Mouse (Mus musculus): ENCODE data around the gene Hist1h2ah. TPM values are rescaled to one million over a fixed set of nuclear protein-coding genes. Genes with fewer than 3 reads are reported as not detected.

Hist1h2ah gene
- polyA plus RNA-seq, 1 experiment from 2014 or later, result not detected

GRCm38 (mm10) chr13:22030493-22030892 lies 4.9 kb downstream of the Hist1h2ah start:
- 16% methylated on average over 4 of the region's 4 CpGs for WGBS
- no peak for ATAC-seq
- H3K27ac ChIP-seq (ENCODE audit: low read depth, low read length), result no peak overlapping the region

GRCm38 (mm10) chr13:22029928-22030327 lies 5.4 kb downstream of the Hist1h2ah start:
- no peaks in the 10 kb centered on the region for H3K36me3 ChIP-seq (ENCODE audit: control insufficient read depth, insufficient read depth, low read length)
- H3K27me3 ChIP-seq (replicated peaks; ENCODE audit: control insufficient read depth, insufficient read depth, low read length), result no peaks in the 10 kb centered on the region
- H3K9ac ChIP-seq (ENCODE audit: low read depth, low read length), result no peak overlapping the region
- no peak overlapping the region for H3K4me3 ChIP-seq (ENCODE audit: low read length)
- H3K4me1 ChIP-seq (ENCODE audit: control insufficient read depth, insufficient read depth, low read depth, low read length), result peaks cover 4% of the 10 kb centered on the region
- H3K4me2 ChIP-seq (ENCODE audit: low read length), result no peak overlapping the region
- no peak for ATAC-seq
- H3K27ac ChIP-seq (ENCODE audit: low read depth, low read length), result no peak overlapping the region
- 27% methylated on average over 8 of the region's 8 CpGs for WGBS
- no peaks in the 10 kb centered on the region for H3K9me3 ChIP-seq (ENCODE audit: control insufficient read depth, low read length)

More at GRCm38 (mm10) chr13:22030493-22030892, 4.9 kb downstream of the Hist1h2ah start:
- Histone ChIP-seq H3K4me1 (ENCODE audit: control insufficient read depth, insufficient read depth, low read depth, low read length) (peaks cover 4% of the 10 kb centered on the region), H3K9ac (ENCODE audit: low read depth, low read length) (no peak overlapping the region), H3K4me2 (ENCODE audit: low read length) (no peak overlapping the region), H3K4me3 (ENCODE audit: low read length) (no peak overlapping the region), H3K36me3 (ENCODE audit: control insufficient read depth, insufficient read depth, low read length) (no peaks in the 10 kb centered on the region), H3K9me3 (ENCODE audit: control insufficient read depth, low read length) (no peaks in the 10 kb centered on the region), H3K27me3 (replicated peaks; ENCODE audit: control insufficient read depth, insufficient read depth, low read length) (no peaks in the 10 kb centered on the region)

- Histone ChIP-seq H3K4me2 (ENCODE audit: low read length) (peak overlapping the region; percentile 53), H3K9me3 (ENCODE audit: control insufficient read depth, low read length) (no peaks in the 10 kb centered on the region), H3K36me3 (ENCODE audit: control insufficient read depth, insufficient read depth, low read length) (no peaks in the 10 kb centered on the region), H3K27ac (ENCODE audit: low read depth, low read length) (no peak overlapping the region), H3K9ac (ENCODE audit: low read depth, low read length) (peak overlapping the region; percentile 47), H3K4me1 (ENCODE audit: control insufficient read depth, insufficient read depth, low read depth, low read length) (no peaks in the 10 kb centered on the region), H3K4me3 (ENCODE audit: low read length) (peak overlapping the region; percentile 42), H3K27me3 (replicated peaks; ENCODE audit: control insufficient read depth, insufficient read depth, low read length) (no peaks in the 10 kb centered on the region)
- under 1% methylated on average over 40 of the region's 40 CpGs for WGBS
- ATAC-seq, result peak; percentile 83
Observed at GRCm38 (mm10) chr13:22028673-22029460, 6.5 kb downstream of the Hist1h2ah start.

DNA sequence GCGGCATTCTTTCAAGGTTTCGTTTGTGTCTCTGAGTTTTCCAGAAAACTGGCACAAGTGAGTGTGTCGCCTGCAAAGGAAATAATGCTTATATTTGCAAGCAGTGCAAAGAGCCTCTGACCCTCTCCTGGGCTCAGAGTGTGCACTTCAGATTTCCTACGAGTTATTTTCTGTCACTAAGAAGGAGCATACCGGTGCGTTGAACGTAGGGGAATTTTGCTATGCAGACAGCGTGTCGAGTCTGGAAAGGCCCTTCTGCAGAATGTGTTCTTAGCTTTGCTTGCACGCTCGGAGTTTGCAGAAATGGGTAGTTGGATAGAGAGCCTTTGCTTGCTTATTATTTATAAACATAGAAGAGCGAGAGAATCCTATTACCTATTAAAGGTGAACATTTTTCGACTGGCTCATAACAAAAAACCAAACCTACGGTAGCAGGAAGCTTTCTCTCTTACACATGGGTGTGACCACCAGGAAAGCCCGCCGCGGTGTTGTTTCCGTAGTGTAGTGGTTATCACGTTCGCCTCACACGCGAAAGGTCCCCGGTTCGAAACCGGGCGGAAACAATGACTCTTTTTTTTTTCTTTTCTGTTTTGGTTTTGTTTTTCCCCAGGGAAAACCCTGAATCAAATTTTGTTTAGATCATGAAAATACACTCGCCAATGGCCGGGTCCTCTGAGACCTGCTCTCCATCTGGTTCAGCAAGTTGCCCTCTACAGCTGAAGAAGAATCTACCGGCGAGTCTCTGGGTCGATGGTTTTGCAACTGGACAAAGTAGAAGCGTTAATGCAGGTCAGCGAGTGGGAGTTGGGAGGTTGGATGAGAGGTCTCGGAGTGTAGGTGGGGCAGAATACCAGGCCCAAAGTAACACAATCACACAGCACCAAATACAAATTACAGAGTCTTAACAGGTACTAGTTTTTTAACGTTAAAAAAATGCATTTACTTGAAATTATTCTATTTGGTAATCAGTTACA lies 9.0 kb downstream of the Hist1h2ah start:
- H3K27ac ChIP-seq (ENCODE audit: low read depth, low read length), result peak overlapping the region; percentile 62; the same call in 1 of the 2 replicates
- no peaks in the 10 kb centered on the region; the same call in 1 of the 2 replicates for H3K4me1 ChIP-seq (ENCODE audit: control insufficient read depth, insufficient read depth, low read depth, low read length)
- H3K27me3 ChIP-seq (replicated peaks; ENCODE audit: control insufficient read depth, insufficient read depth, low read length), result no peaks in the 10 kb centered on the region
- WGBS, result 1% methylated on average over 35 of the region's 35 CpGs
- peak overlapping the region; percentile 69 for H3K4me2 ChIP-seq (ENCODE audit: low read length)
- H3K9ac ChIP-seq (ENCODE audit: low read depth, low read length), result peak overlapping the region; percentile 47; the same call in 1 of the 2 replicates
- H3K4me3 ChIP-seq (ENCODE audit: low read length), result peak overlapping the region; percentile 44
- peak; percentile 67 for ATAC-seq
- H3K36me3 ChIP-seq (ENCODE audit: control insufficient read depth, insufficient read depth, low read length), result no peaks in the 10 kb centered on the region
- H3K9me3 ChIP-seq (ENCODE audit: control insufficient read depth, low read length), result no peaks in the 10 kb centered on the region

DNA sequence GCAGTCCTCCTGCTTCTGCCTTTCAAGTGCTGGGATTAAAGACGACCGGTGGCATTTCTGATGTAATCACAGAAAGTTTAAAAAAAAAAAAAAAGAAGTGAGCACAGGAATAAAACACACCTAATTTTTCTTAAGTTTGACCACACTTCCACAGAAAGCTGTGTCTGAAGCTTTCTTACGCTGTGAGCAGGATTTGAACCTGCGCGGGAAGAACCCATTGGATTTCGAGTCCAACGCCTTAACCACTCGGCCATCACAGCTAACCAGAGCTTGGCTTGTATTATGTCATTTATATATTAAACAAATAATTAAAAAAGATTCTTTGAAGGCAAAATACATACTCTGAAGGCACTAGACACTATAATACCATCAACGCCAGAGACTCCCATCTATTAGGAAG lies 13.1 kb downstream of the Hist1h2ah start:
- peak overlapping the region; percentile 61 for H3K4me2 ChIP-seq (ENCODE audit: low read length)
- no peaks in the 10 kb centered on the region for H3K9me3 ChIP-seq (ENCODE audit: control insufficient read depth, low read length)
- no peak overlapping the region for H3K9ac ChIP-seq (ENCODE audit: low read depth, low read length)
- peaks cover 3% of the 10 kb centered on the region for H3K4me1 ChIP-seq (ENCODE audit: control insufficient read depth, insufficient read depth, low read depth, low read length)
- H3K27ac ChIP-seq (ENCODE audit: low read depth, low read length), result no peak overlapping the region
- peak; percentile 64; the same call in 1 of the 2 replicates for ATAC-seq
- no peaks in the 10 kb centered on the region for H3K36me3 ChIP-seq (ENCODE audit: control insufficient read depth, insufficient read depth, low read length)
- WGBS, result under 1% methylated on average over 9 of the region's 9 CpGs
- peak overlapping the region; percentile 36 for H3K4me3 ChIP-seq (ENCODE audit: low read length)
- H3K27me3 ChIP-seq (replicated peaks; ENCODE audit: control insufficient read depth, insufficient read depth, low read length), result peaks cover 20% of the 10 kb centered on the region

DNA sequence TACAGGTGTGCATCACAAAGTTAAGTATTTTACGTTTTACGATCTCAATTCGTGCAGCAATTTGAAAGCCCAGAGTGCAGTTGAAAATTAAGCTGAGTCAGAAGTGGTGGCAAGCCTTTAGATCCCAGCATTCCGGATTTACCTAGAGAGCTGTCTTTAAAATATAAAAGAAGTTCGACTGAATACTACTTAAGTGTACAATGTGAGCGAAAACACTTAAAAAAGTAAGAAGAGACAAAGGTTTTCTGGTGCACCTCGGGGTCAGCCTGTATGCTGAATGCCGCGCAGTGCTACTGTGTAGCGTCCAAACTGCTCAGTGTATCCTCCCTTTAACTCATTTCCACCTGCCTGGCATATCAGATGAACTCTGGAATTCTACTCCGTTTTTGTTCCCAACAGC lies 13.8 kb downstream of the Hist1h2ah start:
- Histone ChIP-seq H3K9ac (ENCODE audit: low read depth, low read length) (no peak overlapping the region), H3K36me3 (ENCODE audit: control insufficient read depth, insufficient read depth, low read length) (no peaks in the 10 kb centered on the region), H3K4me2 (ENCODE audit: low read length) (peak overlapping the region; percentile 61), H3K27me3 (replicated peaks; ENCODE audit: control insufficient read depth, insufficient read depth, low read length) (peaks cover 23% of the 10 kb centered on the region), H3K27ac (ENCODE audit: low read depth, low read length) (no peak overlapping the region), H3K4me3 (ENCODE audit: low read length) (peak overlapping the region; percentile 36), H3K9me3 (ENCODE audit: control insufficient read depth, low read length) (no peaks in the 10 kb centered on the region), H3K4me1 (ENCODE audit: control insufficient read depth, insufficient read depth, low read depth, low read length) (peaks cover 3% of the 10 kb centered on the region)
- ATAC-seq, result no peak
- WGBS, result under 1% methylated on average over 11 of the region's 11 CpGs

- Histone ChIP-seq H3K9me3 (ENCODE audit: control insufficient read depth, low read length) (no peaks in the 10 kb centered on the region), H3K4me1 (ENCODE audit: control insufficient read depth, insufficient read depth, low read depth, low read length) (peaks cover 3% of the 10 kb centered on the region), H3K4me2 (ENCODE audit: low read length) (peak overlapping the region; percentile 61), H3K4me3 (ENCODE audit: low read length) (peak overlapping the region; percentile 36), H3K9ac (ENCODE audit: low read depth, low read length) (no peak overlapping the region), H3K27me3 (replicated peaks; ENCODE audit: control insufficient read depth, insufficient read depth, low read length) (peaks cover 30% of the 10 kb centered on the region), H3K27ac (ENCODE audit: low read depth, low read length) (no peak overlapping the region), H3K36me3 (ENCODE audit: control insufficient read depth, insufficient read depth, low read length) (no peaks in the 10 kb centered on the region)
- ATAC-seq, result no peak; the same call in 1 of the 2 replicates
- 0% methylated on average over 8 of the region's 8 CpGs for WGBS
Observed at GRCm38 (mm10) chr13:22020901-22021339, 14.4 kb downstream of the Hist1h2ah start.

DNA sequence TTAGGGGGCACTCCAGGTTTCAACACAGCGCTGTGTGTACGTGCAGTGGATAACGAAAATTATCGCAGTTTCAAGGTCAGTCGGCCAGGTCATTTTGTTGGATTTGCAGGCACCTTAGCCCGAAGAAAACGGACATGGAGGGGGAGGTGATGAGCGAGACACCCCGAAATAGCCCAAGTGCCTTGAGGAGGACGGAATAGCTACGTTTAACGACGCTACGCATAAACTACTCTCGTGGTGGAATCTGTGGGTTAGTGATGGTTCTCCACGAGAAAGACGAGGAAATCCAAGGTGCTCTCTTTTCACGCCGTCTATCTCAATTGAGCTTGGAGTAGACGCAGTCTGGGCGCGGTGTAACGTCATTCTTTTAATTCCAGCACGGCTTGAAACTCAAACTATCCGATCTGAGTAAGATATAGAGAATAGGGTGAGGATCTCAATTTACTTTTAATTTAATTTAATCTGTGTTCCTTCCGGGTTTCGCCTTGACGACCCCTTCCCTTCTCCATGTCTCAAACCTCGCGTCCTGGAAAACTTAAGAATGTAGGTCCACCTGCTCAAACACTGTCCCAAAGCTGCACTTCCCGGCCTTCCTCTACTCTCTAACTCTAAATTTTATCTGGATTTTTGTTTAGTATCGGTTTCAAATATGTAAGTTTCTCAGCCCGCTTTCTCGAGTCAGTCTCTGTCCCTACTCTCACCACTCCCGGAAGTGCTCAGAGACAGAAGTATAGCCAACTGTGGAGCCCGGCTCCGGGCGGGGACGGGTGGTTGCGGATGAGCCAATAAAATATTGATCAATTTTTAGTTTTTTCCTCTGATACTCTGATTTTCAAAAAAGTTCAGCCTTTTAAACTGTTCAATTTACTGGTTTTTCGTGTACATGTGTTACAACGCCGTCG lies 15.2 kb downstream of the Hist1h2ah start:
- H3K4me1 ChIP-seq (ENCODE audit: control insufficient read depth, insufficient read depth, low read depth, low read length), result peaks cover 3% of the 10 kb centered on the region
- H3K9me3 ChIP-seq (ENCODE audit: control insufficient read depth, low read length), result peaks cover under 1% of the 10 kb centered on the region
- H3K36me3 ChIP-seq (ENCODE audit: control insufficient read depth, insufficient read depth, low read length), result no peaks in the 10 kb centered on the region
- WGBS, result 1% methylated on average over 44 of the region's 44 CpGs
- peak overlapping the region; percentile 61 for H3K4me2 ChIP-seq (ENCODE audit: low read length)
- peaks cover 34% of the 10 kb centered on the region for H3K27me3 ChIP-seq (replicated peaks; ENCODE audit: control insufficient read depth, insufficient read depth, low read length)
- no peak for ATAC-seq
- H3K4me3 ChIP-seq (ENCODE audit: low read length), result peak overlapping the region; percentile 36
- no peak overlapping the region for H3K27ac ChIP-seq (ENCODE audit: low read depth, low read length)
- no peak overlapping the region for H3K9ac ChIP-seq (ENCODE audit: low read depth, low read length)

Measured in hindbrain, embryonic 16.5 days (tissue).